Mouse (Mus musculus): Measurements from ENCODE around the gene Spen. TPM values are rescaled to one million over a fixed set of nuclear protein-coding genes. Genes with fewer than 3 reads are reported as not detected.
"Not testable (repeated sequence)": the region's sequence is repeated elsewhere in the genome, so short reads cannot be mapped to it uniquely, and the experiment has no call there.

Spen gene
- total RNA-seq (2021) = 10 to 100 TPM; 49.4 to 53.7 TPM
- long read RNA-seq, experiment 1, partial matches to known transcripts = 2 of 2 reads
- long read RNA-seq, experiment 1, other reads (novel, unspliced or antisense) = 0 of 2 reads
- long read RNA-seq, experiment 2, partial matches to known transcripts = 23 of 37 reads
- long read RNA-seq, experiment 2, other reads (novel, unspliced or antisense) = 14 of 37 reads

GRCm38 (mm10) chr4:141538408-141539212, at the start of gene Spen:
Gene Spen, minus strand, starts transcription at chr4:141538597.
- peak; percentile 92 to 96 for DNase-seq (ENCODE audit: low spot score in 2 of 2)

DNA sequence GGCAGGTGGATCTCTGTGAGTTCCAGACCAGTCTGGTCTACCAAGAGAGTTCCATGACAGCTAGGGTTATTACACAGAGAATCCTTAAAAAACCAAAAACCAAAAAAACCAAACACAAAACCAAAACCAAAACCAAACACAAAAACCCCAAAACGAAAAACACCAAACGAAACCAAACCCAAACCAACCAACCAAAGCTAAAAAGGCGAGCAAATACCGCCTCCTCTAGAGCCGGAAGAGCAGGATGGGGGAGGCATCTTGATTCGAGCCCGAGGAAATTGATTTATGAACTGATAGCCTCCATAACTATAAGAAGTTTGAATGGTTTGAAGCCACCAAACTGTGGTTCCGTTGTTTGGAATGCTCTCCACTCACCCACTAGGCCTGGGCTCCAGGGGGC, 45.5 kb upstream of the Spen start:
- no peak for DNase-seq (ENCODE audit: low spot score in 2 of 2)

DNA sequence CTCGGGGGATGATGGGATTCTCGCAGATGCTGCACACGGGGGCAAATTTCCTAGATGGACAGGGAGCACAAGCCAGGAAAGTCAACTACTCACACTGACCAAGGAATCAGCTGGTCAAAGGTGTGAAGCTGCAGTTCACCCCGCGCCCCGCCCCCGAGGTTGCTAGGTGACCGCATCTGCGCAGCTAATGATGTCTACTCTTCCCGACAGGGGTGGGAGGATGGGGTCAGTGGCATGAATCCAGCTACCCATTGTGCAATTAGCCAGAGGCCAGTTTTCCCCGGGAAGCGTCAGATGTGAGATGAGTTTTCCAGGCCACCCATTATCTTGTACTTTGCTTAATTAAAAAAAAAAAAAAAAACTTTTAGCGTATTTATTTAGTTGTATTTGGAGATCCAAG, 42.7 kb upstream of the Spen start:
- DNase-seq (ENCODE audit: low spot score in 2 of 2) = no peak

- no peak for DNase-seq (ENCODE audit: low spot score in 2 of 2)
Observed at GRCm38 (mm10) chr4:141578833-141579232, 40.4 kb upstream of the Spen start.

GRCm38 (mm10) chr4:141576877-141577276, 38.5 kb upstream of the Spen start:
- no peak for DNase-seq (ENCODE audit: low spot score in 2 of 2)

GRCm38 (mm10) chr4:141576404-141576803, 38.0 kb upstream of the Spen start:
- no peak for DNase-seq (ENCODE audit: low spot score in 2 of 2)

GRCm38 (mm10) chr4:141574789-141575702, 36.6 kb upstream of the Spen start:
- peak; percentile 94 to 95 for DNase-seq (ENCODE audit: low spot score in 2 of 2)

DNA sequence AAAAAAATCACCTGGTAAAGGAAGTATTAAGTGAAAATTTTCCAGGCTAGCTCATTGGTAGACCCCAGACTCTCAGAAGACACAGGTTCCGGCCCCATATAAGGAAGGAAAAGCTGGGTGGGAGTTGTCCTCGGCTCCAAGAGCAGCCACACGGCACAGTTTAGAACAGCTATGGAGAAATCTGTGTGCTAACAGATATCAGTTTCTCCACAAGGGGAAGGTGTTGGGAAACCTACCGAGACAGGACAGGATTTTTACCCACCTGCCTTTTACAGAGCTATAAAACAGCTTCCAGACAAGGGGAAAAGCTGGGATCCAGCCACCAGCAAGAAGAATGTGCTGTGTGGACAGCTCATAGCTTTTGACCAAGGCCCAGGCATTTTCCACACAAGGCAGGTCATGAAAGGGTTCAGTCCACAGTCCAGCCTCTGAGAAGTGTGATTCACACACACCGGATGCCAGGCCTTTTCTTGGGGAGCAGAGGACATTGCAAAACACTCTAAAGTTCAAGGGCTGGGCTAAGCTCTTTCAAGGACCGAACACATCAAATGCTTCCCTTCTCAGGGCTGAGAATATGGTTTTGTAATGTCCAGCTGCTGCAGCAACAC, 35.1 kb upstream of the Spen start:
- DNase-seq (ENCODE audit: low spot score in 2 of 2) = peak in 1 of 2 experiments; percentile 72

DNA sequence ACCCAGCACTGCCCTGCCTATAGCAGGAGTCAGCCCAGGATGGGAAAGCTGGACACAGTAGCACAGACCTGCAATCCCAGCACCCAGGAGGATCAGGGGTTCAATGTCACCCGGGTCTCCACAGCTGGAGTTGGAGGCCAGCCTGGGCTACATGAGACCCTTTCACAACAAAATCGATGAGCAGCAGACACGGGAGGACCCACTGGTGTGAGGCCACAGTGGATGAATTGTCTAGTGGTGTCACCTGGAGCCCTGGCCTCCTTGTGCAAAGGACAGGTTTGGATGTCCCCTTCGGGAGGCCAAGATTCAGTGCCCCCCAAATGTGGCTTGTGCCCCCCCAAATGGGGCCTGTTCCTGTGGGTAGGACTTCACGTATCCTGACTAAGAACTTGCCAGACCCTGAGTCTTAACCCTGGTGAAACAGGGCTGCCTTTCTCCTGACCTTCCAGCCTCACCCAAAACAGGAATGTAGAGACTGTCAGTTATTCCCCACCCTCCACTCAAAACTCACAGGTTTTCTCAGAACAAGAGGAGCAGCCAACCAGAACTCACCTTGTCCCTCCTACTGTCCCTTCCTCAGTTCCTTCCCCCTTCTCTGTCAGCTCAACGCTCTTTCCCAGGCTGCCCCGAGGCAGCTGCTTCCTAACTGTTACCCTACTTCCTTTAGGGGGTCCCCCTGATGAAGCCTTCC, 34.4 kb upstream of the Spen start:
- no peak for DNase-seq (ENCODE audit: low spot score in 2 of 2)

- DNase-seq (ENCODE audit: low spot score in 2 of 2) = no peak
Observed at GRCm38 (mm10) chr4:141571934-141572333, 33.5 kb upstream of the Spen start.

GRCm38 (mm10) chr4:141571337-141571739, 32.9 kb upstream of the Spen start:
- peak in 1 of 2 experiments; percentile 55 for DNase-seq (ENCODE audit: low spot score in 2 of 2)

GRCm38 (mm10) chr4:141570821-141571220, 32.4 kb upstream of the Spen start:
- no peak for DNase-seq (ENCODE audit: low spot score in 2 of 2)

DNA sequence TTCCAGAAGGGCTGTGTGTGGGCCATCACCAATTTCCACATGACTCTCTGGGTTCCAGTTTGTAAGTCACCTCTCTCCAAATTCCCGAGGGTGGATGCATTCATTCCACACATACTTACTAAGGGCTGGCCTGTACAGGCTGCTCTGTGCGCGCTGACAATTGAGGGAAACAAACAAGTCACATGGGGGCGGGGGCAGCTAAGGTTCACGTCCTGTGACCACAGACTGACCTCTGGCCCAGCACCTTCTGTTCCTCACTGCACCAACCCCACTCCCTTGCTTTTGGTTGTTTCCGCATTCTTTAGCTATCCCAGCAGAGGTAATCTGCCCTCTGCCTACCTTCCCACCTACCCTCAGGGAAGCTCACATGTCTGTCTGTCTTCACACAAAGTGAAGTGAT, 31.6 kb upstream of the Spen start:
- DNase-seq (ENCODE audit: low spot score in 2 of 2) = no peak

- DNase-seq (ENCODE audit: low spot score in 2 of 2) = no peak
Observed at GRCm38 (mm10) chr4:141568966-141569365, 30.6 kb upstream of the Spen start.

DNA sequence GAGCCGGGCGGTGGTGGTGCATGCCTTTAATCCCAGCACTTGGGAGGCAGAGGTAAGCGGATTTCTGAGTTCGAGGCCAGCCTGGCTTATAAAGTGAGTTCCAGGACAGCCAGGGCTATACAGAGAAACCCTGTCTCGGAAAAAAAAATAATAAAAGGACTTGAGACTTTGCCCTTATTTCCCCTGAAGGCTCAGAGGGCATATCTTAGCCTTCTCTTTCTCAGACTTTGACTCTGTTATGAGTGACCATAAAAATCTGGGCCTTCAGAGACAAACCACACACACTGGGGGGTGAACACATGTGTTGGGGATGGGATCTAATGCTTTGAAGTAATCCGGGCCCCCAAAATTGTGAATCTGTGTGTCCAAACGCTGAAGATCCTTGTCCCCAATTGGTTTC, 28.8 kb upstream of the Spen start:
- not testable (repeated sequence) for DNase-seq (ENCODE audit: low spot score in 2 of 2)

DNA sequence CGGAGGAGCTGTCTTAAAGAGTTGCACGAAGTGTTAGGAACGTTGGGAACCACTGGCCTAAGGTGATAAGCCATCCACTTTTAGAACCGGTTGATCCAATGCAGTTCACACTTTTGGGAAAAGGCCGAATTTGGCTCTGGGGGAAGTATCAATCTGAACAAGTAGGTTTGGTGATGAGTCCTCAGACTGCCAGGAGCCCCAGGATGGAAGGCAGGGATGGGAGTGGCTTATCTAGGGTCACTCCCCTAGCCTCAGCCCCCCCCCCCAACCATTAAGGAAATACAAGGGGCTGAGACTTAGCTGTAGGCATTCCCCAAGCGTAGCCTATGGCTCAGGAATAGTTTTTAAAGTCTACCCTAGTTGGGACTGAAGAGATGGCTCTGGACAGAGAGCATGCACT, 27.8 kb upstream of the Spen start:
- DNase-seq (ENCODE audit: low spot score in 2 of 2) = no peak

GRCm38 (mm10) chr4:141565325-141565724, 26.9 kb upstream of the Spen start:
- DNase-seq (ENCODE audit: low spot score in 2 of 2) = no peak

- DNase-seq (ENCODE audit: low spot score in 2 of 2) = no peak
Observed at GRCm38 (mm10) chr4:141564660-141565059, 26.3 kb upstream of the Spen start.

DNA sequence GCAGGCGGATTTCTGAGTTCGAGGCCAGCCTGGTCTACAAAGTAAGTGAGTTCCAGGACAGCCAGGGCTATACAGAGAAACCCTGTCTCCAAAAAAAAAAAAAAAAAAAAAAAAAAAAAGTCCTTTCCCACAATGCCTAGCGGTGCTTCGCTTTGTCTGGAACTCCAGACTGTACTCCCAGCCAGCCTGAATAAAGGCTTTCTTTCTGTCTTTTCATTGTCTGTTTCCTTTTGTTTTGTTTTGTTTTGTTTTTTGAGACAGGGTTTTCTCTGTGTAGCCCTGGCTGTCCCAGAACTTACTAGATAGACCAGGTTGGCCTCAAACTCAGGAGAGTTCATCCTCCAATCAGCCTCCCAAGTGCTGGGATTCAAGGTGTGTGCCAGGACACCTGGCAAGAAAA, 25.8 kb upstream of the Spen start:
- DNase-seq (ENCODE audit: low spot score in 2 of 2) = no peak

- no peak for DNase-seq (ENCODE audit: low spot score in 2 of 2)
Observed at GRCm38 (mm10) chr4:141562281-141562680, 23.9 kb upstream of the Spen start.

Data from adrenal gland, adult 18-20 months (tissue).